Mouse (Mus musculus) lung, embryonic 16.5 days (tissue): ENCODE results near the gene Dlg1. TPM values are rescaled to one million over a fixed set of nuclear protein-coding genes. Genes with fewer than 3 reads are reported as not detected.

Experiments
- ATAC-seq: fragments of 200-750 bp; cut with Nextera tagmentation; 2 replicates; pipeline ENCODE4 v1.8.0; 2017; ENCODE audit warnings: low read depth, mild to moderate bottlenecking, moderate library complexity
- H3K27ac ChIP-seq: fragments of 300-500 bp; sonication (generic); 2 replicates; pipeline ENCODE4 v1.5.1; 2014; ENCODE audit warnings: mild to moderate bottlenecking, control low read depth, low read length
- H3K27me3 ChIP-seq: fragments of 300-500 bp; sonication (generic); 2 replicates; pipeline ENCODE4 v1.6.1; 2014; ENCODE audit warnings: low read depth, low read length, mixed read lengths; ENCODE audit not compliant: control insufficient read depth, insufficient read depth
- H3K36me3 ChIP-seq: fragments of 300-500 bp; sonication (generic); 2 replicates; pipeline ENCODE4 v1.6.1; 2014; ENCODE audit warnings: low read length; ENCODE audit not compliant: control insufficient read depth, insufficient read depth
- H3K4me1 ChIP-seq: fragments of 300-500 bp; sonication (generic); replicated peaks from 2 replicates; pipeline ENCODE4 v1.6.1; 2014; ENCODE audit warnings: low read length, mixed read lengths; ENCODE audit not compliant: control insufficient read depth, insufficient read depth
- H3K4me2 ChIP-seq: fragments of 300-500 bp; sonication (generic); 2 replicates; pipeline ENCODE4 v1.6.1; 2014; ENCODE audit warnings: low read depth, low read length, control low read depth
- H3K4me3 ChIP-seq: fragments of 300-500 bp; sonication (generic); 2 replicates; pipeline ENCODE4 v1.5.1; 2014; ENCODE audit warnings: mild to moderate bottlenecking, low read length, control low read depth
- H3K9ac ChIP-seq: fragments of 300-500 bp; sonication (generic); 2 replicates; pipeline ENCODE4 v1.6.1; 2014; ENCODE audit warnings: low read length, control low read depth
- H3K9me3 ChIP-seq: fragments of 300-500 bp; sonication (generic); 2 replicates; pipeline ENCODE4 v1.6.1; 2016; ENCODE audit warnings: low read length; ENCODE audit not compliant: control insufficient read depth
- WGBS: fragments of 180-500 bp; shearing (Covaris S2); extraction: QIAGEN DNeasy Blood & Tissue Kit; methylation state at CpG from one replicate; pipeline ENCODE4 v1.1.7; 2014; 5-methylcytosine and 5-hydroxymethylcytosine counted together
- polyA plus RNA-seq: library from polyadenylated mRNA; unstranded; fragments of >200 nt; fragmentation: Nextera tagmentation; extraction: Ambion mirVana; gene quantifications from 2 replicates; pipeline ENCODE4 v1.2.1, GENCODE M21; 2015

The Dlg1 gene
- 23.9 and 25.2 TPM in 2 replicates for polyA plus RNA-seq

DNA sequence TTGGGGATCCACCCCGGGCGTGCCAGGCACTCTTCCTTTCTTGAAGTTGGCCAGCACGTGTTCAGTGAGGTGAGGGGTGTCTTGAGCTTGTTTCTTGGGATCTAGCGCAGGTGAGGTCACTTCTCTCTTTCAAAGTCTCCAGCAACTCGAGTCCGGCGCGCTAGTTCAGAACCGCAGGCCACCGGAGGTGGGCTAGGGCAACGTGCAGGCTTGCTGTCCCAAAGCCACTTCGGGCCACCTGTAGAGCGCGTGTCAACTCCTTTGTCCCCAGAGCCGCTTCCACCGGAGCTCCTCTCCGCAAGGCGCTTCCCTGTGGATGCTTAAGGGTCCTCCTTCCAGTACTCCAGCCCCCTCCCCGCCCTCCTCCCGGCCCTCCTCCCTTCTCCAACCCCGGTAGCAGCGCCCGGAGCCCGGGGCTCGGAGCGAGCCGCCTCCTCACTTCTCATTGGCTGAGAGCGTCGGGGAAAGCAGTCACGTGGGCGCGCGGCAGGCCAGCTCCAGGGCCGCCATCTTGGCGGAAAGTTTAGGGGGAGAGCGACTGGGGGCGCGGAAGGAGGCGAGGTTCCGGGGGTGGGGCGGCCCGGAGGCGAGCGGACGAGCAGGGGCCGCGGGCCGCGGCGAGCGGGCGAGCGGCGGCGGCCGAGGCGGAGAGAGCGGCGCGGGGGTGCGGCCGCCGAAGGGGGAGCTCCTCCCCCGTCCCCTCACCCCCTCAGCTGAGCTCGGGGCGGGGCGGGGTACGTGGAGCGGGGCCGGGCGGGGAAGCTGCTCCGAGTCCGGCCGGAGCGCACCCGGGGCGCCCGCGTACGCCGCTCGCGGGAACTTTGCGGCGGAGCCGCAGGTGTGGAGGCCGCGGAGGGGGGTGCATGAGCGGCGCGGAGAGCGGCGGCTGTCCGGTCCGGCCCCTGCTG is at the start of gene Dlg1:
Dlg1 (plus strand) TSS at position 65 of the 908 bp plus-strand sequence.
- peaks cover 25% of the 10 kb centered on the region for H3K4me1 ChIP-seq
- peak within 1 kb of the TSS; percentile 99 for H3K4me3 ChIP-seq
- no peaks in the 10 kb centered on the region for H3K27me3 ChIP-seq
- H3K27ac ChIP-seq: peak within 1 kb of the TSS; percentile 98
- WGBS: under 1% methylated on average over 59 of the region's 95 CpGs
- peak within 1 kb of the TSS; percentile 93 for H3K4me2 ChIP-seq
- H3K9ac ChIP-seq: peak within 1 kb of the TSS; percentile 97
- peak; percentile 98 for ATAC-seq
- H3K36me3 ChIP-seq: peaks cover 2% of the 10 kb centered on the region; the same call in 1 of the 2 replicates
- no peaks in the 10 kb centered on the region for H3K9me3 ChIP-seq

DNA sequence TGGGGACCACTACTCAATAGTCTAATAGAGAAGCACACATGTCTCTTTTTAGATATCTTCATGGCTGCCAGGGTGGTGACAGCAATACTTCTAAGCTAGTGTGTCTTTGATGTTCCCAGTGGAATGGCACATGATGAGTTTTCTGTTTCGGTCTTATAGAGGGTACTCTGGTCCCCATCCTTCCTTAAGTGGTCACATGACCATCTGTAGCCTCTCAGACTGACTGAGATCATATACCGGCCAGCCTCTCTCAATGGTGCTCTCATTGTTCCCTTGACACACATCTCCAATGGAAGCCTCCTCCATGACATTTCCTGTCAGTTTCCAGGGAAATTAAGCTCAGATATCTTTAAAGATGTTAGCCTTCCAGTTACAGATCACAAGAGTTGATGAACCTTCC is 46.9 kb upstream of the Dlg1 start:
- ATAC-seq: no peak
- no peaks in the 10 kb centered on the region for H3K9me3 ChIP-seq
- H3K4me2 ChIP-seq: no peak overlapping the region
- 86% methylated on average over 2 of the region's 2 CpGs for WGBS
- no peaks in the 10 kb centered on the region for H3K27me3 ChIP-seq
- no peak overlapping the region for H3K9ac ChIP-seq
- no peak overlapping the region for H3K4me3 ChIP-seq
- no peak overlapping the region for H3K27ac ChIP-seq
- no peaks in the 10 kb centered on the region for H3K36me3 ChIP-seq
- H3K4me1 ChIP-seq: peaks cover 18% of the 10 kb centered on the region

DNA sequence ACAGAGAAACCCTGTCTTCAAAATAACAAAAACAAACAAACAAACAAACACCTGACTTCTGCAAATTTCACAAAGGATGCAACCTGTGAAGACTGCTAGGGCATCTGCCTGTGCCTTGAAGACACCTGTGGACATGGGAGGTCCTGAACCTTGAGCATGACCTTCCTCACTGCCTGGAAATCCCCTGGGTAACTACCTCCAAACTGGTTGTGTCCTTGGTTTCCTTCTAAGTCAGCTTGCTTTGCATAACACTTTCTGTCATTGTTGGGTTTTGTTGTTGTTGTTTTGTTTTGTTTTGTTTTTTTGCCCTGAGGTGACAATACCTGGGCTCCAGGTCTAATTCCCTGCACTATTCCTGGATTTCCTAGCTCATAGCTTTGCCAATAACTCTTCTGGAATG is 46.1 kb upstream of the Dlg1 start:
- no peak overlapping the region for H3K4me2 ChIP-seq
- H3K27ac ChIP-seq: no peak overlapping the region
- no peaks in the 10 kb centered on the region for H3K9me3 ChIP-seq
- H3K27me3 ChIP-seq: no peaks in the 10 kb centered on the region
- no peak overlapping the region for H3K4me3 ChIP-seq
- peaks cover 18% of the 10 kb centered on the region for H3K4me1 ChIP-seq
- no peak for ATAC-seq
- H3K36me3 ChIP-seq: no peaks in the 10 kb centered on the region
- no peak overlapping the region for H3K9ac ChIP-seq

DNA sequence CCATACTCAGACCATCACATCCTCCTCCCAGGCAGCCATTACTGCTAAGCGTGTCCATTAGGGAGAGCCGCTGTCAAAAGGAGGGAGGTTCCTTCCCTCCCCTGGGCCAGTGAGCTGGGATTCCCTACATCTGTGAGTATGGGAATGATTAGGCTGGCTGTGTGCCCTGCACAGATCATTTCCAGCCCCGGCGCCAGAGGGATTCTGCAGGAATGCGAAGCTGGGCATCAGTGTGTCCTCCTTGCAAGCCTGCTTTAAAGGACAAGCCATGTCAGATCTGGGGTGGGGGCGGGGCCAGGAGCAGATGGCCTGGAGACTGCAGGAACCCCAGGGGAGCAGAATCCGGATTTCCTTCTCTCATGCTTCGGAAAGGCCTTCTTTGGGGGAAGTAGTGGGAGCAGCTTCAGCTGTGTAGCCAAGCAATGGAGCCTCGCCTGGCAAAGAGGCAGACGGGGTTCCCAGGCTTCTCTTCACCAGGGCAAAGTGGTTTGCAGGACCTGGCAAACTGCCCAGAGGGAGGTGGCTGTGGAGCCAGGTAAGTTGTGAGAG is 45.3 kb upstream of the Dlg1 start:
- Histone ChIP-seq H3K4me1 (peaks cover 18% of the 10 kb centered on the region), H3K27ac (peak overlapping the region; percentile 41), H3K4me2 (peak overlapping the region; percentile 40), H3K9me3 (no peaks in the 10 kb centered on the region), H3K36me3 (no peaks in the 10 kb centered on the region), H3K4me3 (peak overlapping the region; percentile 17), H3K27me3 (no peaks in the 10 kb centered on the region), H3K9ac (peak overlapping the region; percentile 57)
- peak; percentile 88 for ATAC-seq
- WGBS: 13% methylated on average over 10 of the region's 10 CpGs

DNA sequence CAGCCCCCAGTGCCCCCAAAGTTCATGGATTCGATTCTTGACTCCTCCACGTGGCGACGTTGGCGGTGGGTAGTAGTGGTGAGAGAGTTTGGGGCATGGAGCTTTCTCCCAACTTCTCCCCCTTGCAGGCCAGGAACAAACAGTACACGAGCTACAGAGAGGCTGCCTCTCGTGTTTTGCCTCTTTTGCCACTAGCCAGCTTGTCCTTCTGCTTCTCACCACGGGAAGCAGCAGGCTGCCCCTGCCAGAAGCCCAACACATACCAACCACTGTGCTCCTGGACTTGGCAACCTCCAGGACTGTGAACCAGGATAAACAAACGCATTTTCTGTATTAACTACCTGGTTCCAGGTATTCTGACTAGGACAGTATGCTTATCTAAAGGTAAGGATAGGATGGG is 44.6 kb upstream of the Dlg1 start:
- Histone ChIP-seq H3K27me3 (no peaks in the 10 kb centered on the region), H3K9me3 (no peaks in the 10 kb centered on the region), H3K36me3 (no peaks in the 10 kb centered on the region), H3K9ac (peak overlapping the region; percentile 57), H3K4me3 (peak overlapping the region; percentile 17; the same call in 1 of the 2 replicates), H3K27ac (peak overlapping the region; percentile 41), H3K4me1 (peaks cover 18% of the 10 kb centered on the region), H3K4me2 (peak overlapping the region; percentile 40)
- no peak for ATAC-seq
- 52% methylated on average over 9 of the region's 9 CpGs for WGBS

DNA sequence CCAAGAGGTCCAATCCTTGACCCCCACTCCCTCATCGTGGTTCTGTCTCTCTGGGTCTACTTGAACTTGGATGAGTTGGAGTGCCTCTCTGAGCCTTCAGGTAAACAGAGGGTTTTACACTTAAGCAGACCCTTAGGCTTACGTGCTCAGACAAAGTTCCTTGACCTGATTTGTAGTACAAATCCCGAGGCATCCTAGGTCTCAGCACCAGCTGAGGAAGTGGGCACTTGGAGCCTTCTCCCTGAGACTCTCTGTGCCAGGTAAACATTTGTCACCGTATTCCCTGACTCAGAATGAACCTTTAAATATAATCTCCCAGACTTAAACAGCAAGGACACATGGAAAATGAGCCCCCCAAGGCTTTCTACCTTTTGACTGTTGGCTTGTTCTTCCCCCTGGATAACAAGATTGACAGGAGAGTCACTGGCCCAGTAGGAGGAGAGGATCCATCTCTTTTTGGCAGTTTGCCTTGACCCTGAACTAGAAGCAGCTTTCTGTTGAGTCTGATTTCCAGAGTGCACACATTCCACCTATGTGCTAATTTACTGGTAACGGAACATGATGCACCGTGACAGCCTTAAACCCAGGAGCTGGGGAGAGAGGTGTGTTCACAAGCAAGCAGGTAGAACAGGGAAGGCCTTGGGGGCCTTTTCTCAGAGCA is 43.4 kb upstream of the Dlg1 start:
- Histone ChIP-seq H3K9me3 (no peaks in the 10 kb centered on the region), H3K4me2 (no peak overlapping the region), H3K27ac (no peak overlapping the region), H3K36me3 (no peaks in the 10 kb centered on the region), H3K9ac (no peak overlapping the region), H3K4me3 (no peak overlapping the region), H3K4me1 (peaks cover 18% of the 10 kb centered on the region), H3K27me3 (no peaks in the 10 kb centered on the region)
- 63% methylated on average over 6 of the region's 6 CpGs for WGBS
- ATAC-seq: no peak

DNA sequence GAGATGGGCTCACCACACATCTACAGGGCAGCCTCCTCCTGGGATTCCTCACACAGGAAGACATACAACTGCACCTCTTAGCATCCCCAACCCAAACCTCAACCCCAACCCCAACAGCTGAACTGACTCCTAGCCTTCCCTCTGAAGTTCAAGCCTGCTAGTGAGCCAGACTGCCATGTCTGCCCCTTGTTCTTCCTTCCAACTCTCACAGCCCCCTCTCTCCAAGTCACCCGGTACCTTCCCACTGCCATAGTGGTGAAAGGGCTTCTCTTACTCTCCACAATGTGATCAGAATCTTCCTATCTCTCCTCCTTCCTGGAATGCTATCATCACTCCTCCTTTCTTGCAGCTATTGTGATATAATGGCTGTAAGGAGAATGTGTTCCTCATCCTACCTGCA is 40.9 kb upstream of the Dlg1 start:
- ATAC-seq: no peak
- H3K27ac ChIP-seq: no peak overlapping the region
- H3K4me3 ChIP-seq: no peak overlapping the region
- no peaks in the 10 kb centered on the region for H3K36me3 ChIP-seq
- no peak overlapping the region for H3K4me2 ChIP-seq
- H3K27me3 ChIP-seq: no peaks in the 10 kb centered on the region
- no peaks in the 10 kb centered on the region for H3K9me3 ChIP-seq
- H3K9ac ChIP-seq: no peak overlapping the region
- WGBS: 86% methylated on average over 1 of the region's 1 CpGs
- peaks cover 18% of the 10 kb centered on the region for H3K4me1 ChIP-seq

DNA sequence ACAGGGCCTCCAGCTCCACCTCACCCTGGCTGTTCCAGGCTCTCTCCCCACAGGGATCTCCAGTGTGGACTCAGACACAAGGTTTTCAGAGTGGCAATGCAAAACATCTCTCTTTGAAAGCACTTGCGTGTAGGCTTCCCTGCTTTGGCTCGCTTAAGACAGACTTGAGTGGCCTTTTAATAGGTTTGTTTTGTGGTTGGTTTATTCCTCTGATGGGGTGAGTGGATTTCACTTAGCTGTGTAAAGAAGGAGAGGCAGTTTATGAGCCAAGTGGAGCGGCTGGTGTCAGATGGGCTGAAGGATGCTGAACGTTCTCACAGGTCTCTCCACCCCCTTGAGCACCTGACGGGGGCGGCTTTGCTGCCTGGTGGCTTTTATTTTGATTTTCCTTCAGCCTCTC is 40.1 kb upstream of the Dlg1 start:
- H3K27me3 ChIP-seq: no peaks in the 10 kb centered on the region
- WGBS: 57% methylated on average over 6 of the region's 6 CpGs
- no peak overlapping the region for H3K27ac ChIP-seq
- H3K4me3 ChIP-seq: no peak overlapping the region
- no peaks in the 10 kb centered on the region for H3K36me3 ChIP-seq
- ATAC-seq: peak; percentile 38; the same call in 1 of the 2 replicates
- H3K4me2 ChIP-seq: no peak overlapping the region
- H3K9me3 ChIP-seq: no peaks in the 10 kb centered on the region
- no peak overlapping the region for H3K9ac ChIP-seq
- peaks cover 12% of the 10 kb centered on the region for H3K4me1 ChIP-seq

DNA sequence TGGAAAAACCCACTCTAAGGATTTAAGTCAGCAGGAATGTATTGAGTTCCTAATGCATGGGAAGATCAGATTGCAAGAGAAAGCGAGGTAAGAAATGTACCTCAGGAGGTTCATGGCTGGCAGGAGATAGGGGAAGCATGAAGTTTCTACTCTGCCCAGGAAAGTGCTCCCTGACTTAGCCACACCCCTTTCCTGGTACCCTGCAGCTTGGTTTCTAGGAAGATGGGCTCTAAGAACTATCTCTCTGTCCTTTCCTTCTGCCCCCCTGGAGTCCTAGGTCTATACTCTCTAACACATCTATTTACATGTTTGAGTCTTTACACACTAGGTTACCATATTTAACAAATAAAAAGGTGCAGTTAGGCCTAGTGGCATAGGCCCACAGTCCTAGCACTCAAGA is 38.5 kb upstream of the Dlg1 start:
- no peak overlapping the region for H3K4me3 ChIP-seq
- no peak for ATAC-seq
- H3K36me3 ChIP-seq: no peaks in the 10 kb centered on the region
- H3K27me3 ChIP-seq: no peaks in the 10 kb centered on the region
- no peak overlapping the region for H3K4me2 ChIP-seq
- H3K9ac ChIP-seq: no peak overlapping the region
- 74% methylated on average over 1 of the region's 1 CpGs for WGBS
- H3K27ac ChIP-seq: no peak overlapping the region
- H3K4me1 ChIP-seq: peaks cover 3% of the 10 kb centered on the region; the same call in 1 of the 2 replicates
- H3K9me3 ChIP-seq: no peaks in the 10 kb centered on the region
